Mouse (Mus musculus): Measurements from ENCODE around the gene Rsph10b.

DNA sequence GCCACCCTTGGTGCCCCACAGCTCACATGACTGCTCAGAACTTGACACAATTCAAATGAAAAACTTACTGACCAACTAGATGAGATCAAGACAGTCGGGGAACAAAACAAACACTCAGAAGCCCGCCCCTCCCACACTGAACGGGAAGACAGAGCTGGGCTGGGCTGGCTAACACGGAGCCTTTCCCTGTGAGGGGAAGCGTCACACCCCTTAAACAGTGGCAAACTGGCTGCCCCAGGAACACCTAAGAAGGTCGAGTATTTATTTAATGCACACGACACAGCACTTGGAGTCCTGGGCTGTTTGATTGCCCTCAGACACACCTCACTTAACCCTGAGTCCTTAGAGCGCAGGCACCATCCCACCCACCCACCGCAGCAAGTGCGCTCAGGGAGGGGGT lies 59.8 kb downstream of the Rsph10b start:
- TF ChIP-seq POLR2A (IDR thresholded peaks at IDR 0.05; ENCODE audit: insufficient read depth, low read depth, low read length) (no peak), CTCF (IDR thresholded peaks at IDR 0.05; ENCODE audit: insufficient read depth, low read depth, low read length) (no peak)

All from olfactory bulb, adult 2 months (tissue).